Mouse (Mus musculus) liver, postnatal 0 days (tissue): ENCODE measurements around the gene Lin7b. TPM values are rescaled to one million over a fixed set of nuclear protein-coding genes. Genes with fewer than 3 reads are reported as not detected.

Source experiments
- ATAC-seq: fragments of 200-750 bp; cut with Nextera tagmentation; 2 replicates; pipeline ENCODE4 v1.8.0; 2017; ENCODE audit warnings: mild to moderate bottlenecking, moderate library complexity
- DNase-seq: peaks from one replicate; pipeline ENCODE4 v3.0.0-alpha.2; 2016
- H3K27ac ChIP-seq: fragments of 300-500 bp; sonication (generic); 2 replicates; pipeline ENCODE4 v1.5.1; 2014; ENCODE audit warnings: antibody characterized with exemption, moderate library complexity, mild to moderate bottlenecking, low read depth
- H3K27me3 ChIP-seq: fragments of 300-500 bp; sonication (generic); 2 replicates; pipeline ENCODE4 v1.6.1; 2014; ENCODE audit warnings: low read length, control low read depth, mixed read lengths; ENCODE audit not compliant: insufficient read depth
- H3K36me3 ChIP-seq: fragments of 300-500 bp; sonication (generic); replicated peaks from 2 replicates; pipeline ENCODE4 v1.6.1; 2014; ENCODE audit warnings: mild to moderate bottlenecking, control low read depth, low read length, moderate library complexity, mixed read lengths; ENCODE audit not compliant: insufficient read depth
- H3K4me1 ChIP-seq: fragments of 300-500 bp; sonication (generic); 2 replicates; pipeline ENCODE4 v1.6.1; 2014; ENCODE audit warnings: antibody characterized with exemption, mild to moderate bottlenecking, control low read depth; ENCODE audit not compliant: insufficient read depth
- H3K4me2 ChIP-seq: fragments of 300-500 bp; sonication (generic); 2 replicates; pipeline ENCODE4 v1.6.1; 2014; ENCODE audit warnings: low read depth, mild to moderate bottlenecking, low read length, moderate library complexity, mixed read lengths
- H3K4me3 ChIP-seq: fragments of 300-500 bp; sonication (generic); 2 replicates; pipeline ENCODE4 v1.5.1; 2014; ENCODE audit warnings: low read depth, low read length
- H3K9ac ChIP-seq: fragments of 300-500 bp; sonication (generic); replicated peaks from 2 replicates; pipeline ENCODE4 v1.6.1; 2014; ENCODE audit warnings: mild to moderate bottlenecking, moderate library complexity
- H3K9me3 ChIP-seq: fragments of 300-500 bp; sonication (generic); 2 replicates; pipeline ENCODE4 v1.6.1; 2016; ENCODE audit warnings: mild to moderate bottlenecking, control low read depth, low read length, mixed read lengths
- CTCF ChIP-seq: sonication (generic); IDR thresholded peaks from 2 replicates; pipeline ENCODE4 v1.5.1; 2016; ENCODE audit warnings: antibody characterized with exemption, low read depth
- EP300 ChIP-seq: IDR thresholded peaks from 2 replicates; pipeline ENCODE4 v1.6.1; 2016; ENCODE audit warnings: antibody characterized with exemption, low read depth, mild to moderate bottlenecking
- WGBS: fragments of 180-500 bp; shearing (Covaris S2); extraction: QIAGEN DNeasy Blood & Tissue Kit; methylation state at CpG from one replicate; pipeline ENCODE4 v1.1.7; 2014; ENCODE audit not compliant: insufficient replicate concordance; 5-methylcytosine and 5-hydroxymethylcytosine counted together
- polyA plus RNA-seq: library from polyadenylated mRNA; unstranded; fragments of >200 nt; fragmentation: Nextera tagmentation; extraction: Ambion mirVana; gene quantifications from 2 replicates; pipeline ENCODE4 v1.2.1, GENCODE M21; 2015

The Lin7b gene
- polyA plus RNA-seq = not detected in 2 replicates

DNA sequence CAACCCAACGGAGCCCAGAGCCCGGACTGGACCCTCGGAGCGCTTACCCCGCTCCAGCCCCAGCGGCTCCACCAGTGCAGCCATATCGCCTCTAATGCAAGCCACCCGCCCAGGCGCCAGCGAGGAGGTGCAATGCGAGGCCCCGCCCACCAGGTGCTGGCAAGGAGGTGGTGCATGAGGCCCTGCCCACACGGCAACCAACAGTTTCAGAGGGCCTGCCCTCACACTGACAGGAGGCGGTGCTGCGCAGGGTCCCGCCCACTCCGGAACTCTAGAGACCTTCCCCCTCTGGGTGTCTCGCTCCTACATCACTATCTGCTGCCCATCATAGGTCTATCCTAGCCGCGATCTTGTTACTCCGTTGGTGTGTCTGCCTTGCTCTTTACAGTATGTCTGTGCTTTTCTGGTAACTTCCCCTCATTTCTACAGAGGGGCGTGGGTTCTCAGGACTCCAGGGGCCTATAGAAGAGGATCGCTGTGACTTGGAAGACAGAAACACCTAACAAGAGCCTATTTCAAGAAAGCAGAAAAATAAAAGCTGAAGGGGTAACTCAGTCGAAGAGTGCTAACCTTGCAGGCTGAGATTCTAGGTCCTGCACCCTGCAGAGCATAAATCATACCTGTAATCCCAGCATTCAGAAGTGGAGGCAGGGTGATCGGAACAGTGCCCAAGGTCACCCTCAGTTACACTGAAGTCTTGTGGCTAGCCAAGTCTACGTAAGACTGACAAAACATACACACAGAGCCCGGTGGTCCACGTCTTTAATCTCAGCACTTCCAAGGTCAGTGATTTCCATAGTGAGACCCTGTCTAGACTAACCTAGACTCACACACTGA is at the start of gene Lin7b:
TSS of gene Lin7b (minus strand) at position 109 of the 837 bp plus-strand sequence.
- H3K36me3 ChIP-seq = peaks cover 11% of the 10 kb centered on the region
- ATAC-seq = peak; percentile 66
- no peaks in the 10 kb centered on the region for H3K9me3 ChIP-seq
- no peak within 1 kb of the TSS for H3K27ac ChIP-seq
- 10% methylated on average over 28 of the region's 28 CpGs for WGBS
- DNase-seq = peak; percentile 93
- H3K4me3 ChIP-seq = peak within 1 kb of the TSS; percentile 50
- 0 out of 2 replicates have a peak within 1 kb of the TSS, but pooled peaks have one; percentile 31 for H3K9ac ChIP-seq
- peaks cover 30% of the 10 kb centered on the region for H3K4me1 ChIP-seq
- no peak for TF ChIP-seq EP300
- peak; percentile 39 for TF ChIP-seq CTCF
- peak within 1 kb of the TSS; percentile 87 for H3K4me2 ChIP-seq
- H3K27me3 ChIP-seq = peaks cover 37% of the 10 kb centered on the region

DNA sequence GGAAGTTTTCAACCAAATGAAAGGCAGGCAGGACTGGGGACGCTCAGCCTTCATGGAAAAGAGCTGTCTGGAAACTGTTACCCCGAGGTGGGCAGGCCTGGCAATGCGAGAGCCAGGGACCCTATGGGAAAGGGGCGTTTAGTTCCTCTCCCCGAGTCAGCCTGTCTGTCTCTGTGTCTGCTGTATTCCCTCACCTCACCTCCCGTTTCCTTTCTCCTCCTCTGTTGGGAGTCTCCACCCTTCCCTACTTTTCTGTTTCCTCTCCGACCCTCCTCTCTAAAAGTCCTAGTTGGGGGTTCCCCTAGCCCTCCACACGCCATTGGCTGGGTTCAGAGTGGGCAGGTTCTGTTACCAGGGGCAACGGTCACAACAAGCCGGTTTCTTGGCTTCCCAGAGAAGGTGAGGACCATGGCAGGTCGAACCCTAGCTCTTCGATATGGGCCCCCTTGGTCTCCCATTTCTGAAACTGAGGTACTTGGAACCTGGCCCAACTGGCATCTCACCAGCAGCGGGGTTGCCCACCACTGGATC is 47.6 kb upstream of the Lin7b start:
- H3K27ac ChIP-seq = no peak overlapping the region
- WGBS = 12% methylated on average over 13 of the region's 13 CpGs
- H3K4me2 ChIP-seq = no peak overlapping the region
- DNase-seq = no peak
- TF ChIP-seq EP300 = no peak
- TF ChIP-seq CTCF = no peak
- H3K9me3 ChIP-seq = no peaks in the 10 kb centered on the region
- H3K4me3 ChIP-seq = no peak overlapping the region
- no peak for ATAC-seq
- peaks cover 69% of the 10 kb centered on the region for H3K27me3 ChIP-seq
- H3K4me1 ChIP-seq = peaks cover 16% of the 10 kb centered on the region
- no peak overlapping the region for H3K9ac ChIP-seq
- peaks cover 21% of the 10 kb centered on the region for H3K36me3 ChIP-seq

DNA sequence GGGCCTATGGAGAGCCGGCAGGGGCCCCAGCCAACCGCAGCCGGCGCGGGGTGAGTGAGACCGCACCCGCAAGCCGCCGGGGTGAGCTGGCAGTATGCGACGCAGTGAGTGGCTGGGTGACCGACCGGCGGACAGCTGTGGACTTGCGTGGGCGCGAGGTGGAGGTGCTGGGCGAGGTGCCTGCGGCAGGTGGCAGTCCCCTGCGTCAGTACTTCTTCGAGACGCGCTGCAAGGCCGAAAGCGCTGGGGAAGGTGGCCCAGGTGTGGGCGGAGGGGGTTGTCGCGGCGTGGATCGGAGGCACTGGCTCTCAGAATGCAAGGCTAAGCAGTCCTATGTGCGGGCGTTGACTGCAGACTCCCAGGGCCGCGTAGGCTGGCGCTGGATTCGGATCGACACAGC is 45.3 kb upstream of the Lin7b start:
- Histone ChIP-seq H3K4me1 (peaks cover 16% of the 10 kb centered on the region), H3K4me3 (0 out of 2 replicates have a peak overlapping the region, but pooled peaks have one; percentile 6), H3K27ac (no peak overlapping the region), H3K9ac (no peak overlapping the region), H3K36me3 (0 out of 2 replicates have a peak, but pooled peaks cover under 1% of the 10 kb centered on the region), H3K27me3 (peaks cover 90% of the 10 kb centered on the region), H3K4me2 (no peak overlapping the region), H3K9me3 (no peaks in the 10 kb centered on the region)
- WGBS = 13% methylated on average over 35 of the region's 37 CpGs
- no peak for TF ChIP-seq CTCF
- no peak for TF ChIP-seq EP300
- ATAC-seq = no peak
- no peak for DNase-seq

DNA sequence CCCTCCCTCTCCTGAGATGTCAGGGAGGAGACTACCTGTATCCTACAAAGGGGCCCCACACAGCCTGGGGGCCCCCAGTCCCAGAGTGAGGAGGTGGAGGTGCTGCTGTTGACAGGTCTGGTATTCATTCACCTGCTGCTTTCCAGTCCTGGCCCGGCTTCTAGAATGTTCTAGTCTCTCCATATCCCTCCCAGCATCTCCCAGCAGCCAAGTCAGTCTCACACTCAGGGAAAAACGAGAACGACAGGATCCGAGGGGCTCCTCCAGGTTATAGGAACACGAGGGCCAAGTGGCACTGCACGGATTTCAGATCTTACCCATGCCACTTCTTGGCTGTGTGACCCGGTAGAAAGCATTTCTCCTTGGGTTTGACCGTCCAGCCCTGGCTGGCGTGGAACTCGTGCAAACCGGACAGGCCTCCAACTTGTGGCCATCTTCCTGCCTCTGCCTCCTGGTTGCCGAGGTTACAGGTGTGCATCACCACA is 44.4 kb upstream of the Lin7b start:
- Histone ChIP-seq H3K9me3 (no peaks in the 10 kb centered on the region), H3K4me1 (peaks cover 16% of the 10 kb centered on the region), H3K4me3 (no peak overlapping the region), H3K4me2 (no peak overlapping the region), H3K27me3 (peaks cover 90% of the 10 kb centered on the region), H3K9ac (no peak overlapping the region), H3K36me3 (no peaks in the 10 kb centered on the region), H3K27ac (no peak overlapping the region)
- 33% methylated on average over 12 of the region's 12 CpGs for WGBS
- DNase-seq (no peak), ATAC-seq (no peak)
- TF ChIP-seq EP300 (no peak), CTCF (no peak)

DNA sequence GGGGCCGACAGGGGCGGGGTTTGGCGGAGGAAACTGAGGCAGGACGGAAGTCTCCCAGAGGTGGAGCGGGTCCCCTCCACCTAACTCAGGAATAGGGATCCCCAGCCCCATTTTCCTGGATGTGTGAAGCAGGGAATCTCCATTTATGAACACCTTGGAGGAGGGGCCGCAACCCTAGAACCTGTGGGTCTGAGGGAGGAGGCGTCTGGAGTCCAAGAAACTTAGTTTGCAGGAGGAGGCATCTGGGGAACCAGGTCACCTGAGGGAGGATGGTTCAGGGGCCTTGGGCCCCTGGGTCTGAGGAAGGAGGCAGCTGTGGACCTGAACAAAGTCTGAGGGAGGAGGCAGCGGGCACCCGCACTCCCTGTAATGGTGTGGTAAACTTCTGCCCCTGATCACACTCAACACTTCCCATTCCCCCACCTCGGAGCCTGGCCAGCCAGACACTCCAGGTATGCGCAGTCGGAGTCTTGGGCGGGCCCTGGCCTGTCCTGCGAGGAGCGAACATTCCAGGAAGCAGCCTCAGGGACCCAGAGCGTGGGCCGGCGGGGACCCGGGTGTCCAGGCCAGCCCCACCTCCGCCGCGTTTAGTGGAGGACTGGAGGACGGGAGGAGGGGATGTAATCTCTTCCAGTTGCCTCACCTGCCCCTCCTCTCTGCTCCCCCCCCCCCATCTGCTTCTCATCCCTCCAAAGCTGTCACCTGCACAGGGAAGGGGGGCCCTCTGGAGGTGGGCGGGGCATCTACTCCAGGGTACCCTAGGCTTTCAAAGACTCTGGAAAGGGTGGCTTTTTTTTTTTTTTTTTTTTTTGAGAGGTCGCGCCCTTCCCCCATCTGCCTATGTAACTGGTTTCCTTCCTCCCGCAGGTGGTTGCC is 43.7 kb upstream of the Lin7b start:
- Histone ChIP-seq H3K4me2 (peak overlapping the region; percentile 72), H3K9ac (peak overlapping the region; percentile 34), H3K36me3 (no peaks in the 10 kb centered on the region), H3K27me3 (peaks cover 96% of the 10 kb centered on the region), H3K27ac (no peak overlapping the region), H3K4me3 (peak overlapping the region; percentile 48), H3K9me3 (no peaks in the 10 kb centered on the region), H3K4me1 (peaks cover 16% of the 10 kb centered on the region)
- 2% methylated on average over 26 of the region's 27 CpGs for WGBS
- DNase-seq = peak; percentile 23
- ATAC-seq = 0 out of 2 replicates have a peak, but pooled peaks have one; percentile 8
- TF ChIP-seq CTCF (no peak), EP300 (no peak)
